Mouse (Mus musculus): Measurements from ENCODE around the gene Ppp1r16b. TPM values are rescaled to one million over a fixed set of nuclear protein-coding genes. Genes with fewer than 3 reads are reported as not detected.
"Not testable (repeated sequence)": the region's sequence is repeated elsewhere in the genome, so short reads cannot be mapped to it uniquely, and the experiment has no call there.

Ppp1r16b gene
- polyA plus RNA-seq, 1 experiment, result 3.7 TPM

- H3K27ac ChIP-seq (ENCODE audit: insufficient read depth, low read length), result no peak overlapping the region
- H3K4me1 ChIP-seq (ENCODE audit: control insufficient read depth, insufficient read depth, low read length), result no peaks in the 10 kb centered on the region
- H3K27me3 ChIP-seq (ENCODE audit: control insufficient read depth, insufficient read depth, low read length, poor library complexity, severe bottlenecking), result no peaks in the 10 kb centered on the region
- no peaks in the 10 kb centered on the region for H3K9me3 ChIP-seq (replicated peaks; ENCODE audit: control insufficient read depth, insufficient read depth, low read length, poor library complexity, severe bottlenecking)
- no peak overlapping the region for H3K4me3 ChIP-seq (ENCODE audit: low read depth, low read length)
- H3K9ac ChIP-seq (ENCODE audit: low read depth, poor library complexity, severe bottlenecking), result no peak overlapping the region
- no peaks in the 10 kb centered on the region for H3K36me3 ChIP-seq (ENCODE audit: control insufficient read depth, insufficient read depth, low read length, poor library complexity, severe bottlenecking)
- no peak for TF ChIP-seq EP300 (IDR thresholded peaks at IDR 0.05; ENCODE audit: insufficient read depth, low read depth, low read length)
- no peak for TF ChIP-seq CTCF (IDR thresholded peaks at IDR 0.05; ENCODE audit: low read depth, low read length)
- TF ChIP-seq POLR2A (IDR thresholded peaks at IDR 0.05; ENCODE audit: insufficient read depth, low read length), result no peak
Observed at GRCm38 (mm10) chr2:158733136-158733535, 67.9 kb downstream of the Ppp1r16b start.

GRCm38 (mm10) chr2:158733914-158734313, 68.7 kb downstream of the Ppp1r16b start:
- no peak for TF ChIP-seq EP300 (IDR thresholded peaks at IDR 0.05; ENCODE audit: insufficient read depth, low read depth, low read length)
- no peak for TF ChIP-seq CTCF (IDR thresholded peaks at IDR 0.05; ENCODE audit: low read depth, low read length)
- Histone ChIP-seq H3K4me3 (ENCODE audit: low read depth, low read length) (no peak overlapping the region), H3K36me3 (ENCODE audit: control insufficient read depth, insufficient read depth, low read length, poor library complexity, severe bottlenecking) (no peaks in the 10 kb centered on the region), H3K9me3 (replicated peaks; ENCODE audit: control insufficient read depth, insufficient read depth, low read length, poor library complexity, severe bottlenecking) (no peaks in the 10 kb centered on the region), H3K4me1 (ENCODE audit: control insufficient read depth, insufficient read depth, low read length) (no peaks in the 10 kb centered on the region), H3K27ac (ENCODE audit: insufficient read depth, low read length) (no peak overlapping the region), H3K9ac (ENCODE audit: low read depth, poor library complexity, severe bottlenecking) (no peak overlapping the region), H3K27me3 (ENCODE audit: control insufficient read depth, insufficient read depth, low read length, poor library complexity, severe bottlenecking) (no peaks in the 10 kb centered on the region)

GRCm38 (mm10) chr2:158734500-158735152, 69.4 kb downstream of the Ppp1r16b start:
- no peak overlapping the region for H3K4me3 ChIP-seq (ENCODE audit: low read depth, low read length)
- no peaks in the 10 kb centered on the region for H3K4me1 ChIP-seq (ENCODE audit: control insufficient read depth, insufficient read depth, low read length)
- H3K27me3 ChIP-seq (ENCODE audit: control insufficient read depth, insufficient read depth, low read length, poor library complexity, severe bottlenecking), result no peaks in the 10 kb centered on the region
- TF ChIP-seq POLR2A (IDR thresholded peaks at IDR 0.05; ENCODE audit: insufficient read depth, low read length), result no peak
- no peak for TF ChIP-seq EP300 (IDR thresholded peaks at IDR 0.05; ENCODE audit: insufficient read depth, low read depth, low read length)
- no peak for TF ChIP-seq CTCF (IDR thresholded peaks at IDR 0.05; ENCODE audit: low read depth, low read length)
- no peak overlapping the region for H3K9ac ChIP-seq (ENCODE audit: low read depth, poor library complexity, severe bottlenecking)
- H3K27ac ChIP-seq (ENCODE audit: insufficient read depth, low read length), result no peak overlapping the region
- no peaks in the 10 kb centered on the region for H3K9me3 ChIP-seq (replicated peaks; ENCODE audit: control insufficient read depth, insufficient read depth, low read length, poor library complexity, severe bottlenecking)
- no peaks in the 10 kb centered on the region for H3K36me3 ChIP-seq (ENCODE audit: control insufficient read depth, insufficient read depth, low read length, poor library complexity, severe bottlenecking)

GRCm38 (mm10) chr2:158735340-158735739, 70.1 kb downstream of the Ppp1r16b start:
- H3K27ac ChIP-seq (ENCODE audit: insufficient read depth, low read length), result no peak overlapping the region
- no peaks in the 10 kb centered on the region for H3K27me3 ChIP-seq (ENCODE audit: control insufficient read depth, insufficient read depth, low read length, poor library complexity, severe bottlenecking)
- TF ChIP-seq EP300 (IDR thresholded peaks at IDR 0.05; ENCODE audit: insufficient read depth, low read depth, low read length), result no peak
- no peak for TF ChIP-seq POLR2A (IDR thresholded peaks at IDR 0.05; ENCODE audit: insufficient read depth, low read length)
- TF ChIP-seq CTCF (IDR thresholded peaks at IDR 0.05; ENCODE audit: low read depth, low read length), result no peak
- no peaks in the 10 kb centered on the region for H3K9me3 ChIP-seq (replicated peaks; ENCODE audit: control insufficient read depth, insufficient read depth, low read length, poor library complexity, severe bottlenecking)
- no peak overlapping the region for H3K9ac ChIP-seq (ENCODE audit: low read depth, poor library complexity, severe bottlenecking)
- no peaks in the 10 kb centered on the region for H3K36me3 ChIP-seq (ENCODE audit: control insufficient read depth, insufficient read depth, low read length, poor library complexity, severe bottlenecking)
- no peak overlapping the region for H3K4me3 ChIP-seq (ENCODE audit: low read depth, low read length)
- H3K4me1 ChIP-seq (ENCODE audit: control insufficient read depth, insufficient read depth, low read length), result no peaks in the 10 kb centered on the region

GRCm38 (mm10) chr2:158736247-158736646, 71.0 kb downstream of the Ppp1r16b start:
- H3K9ac ChIP-seq (ENCODE audit: low read depth, poor library complexity, severe bottlenecking); H3K4me3 ChIP-seq (ENCODE audit: low read depth, low read length); H3K27ac ChIP-seq (ENCODE audit: insufficient read depth, low read length); H3K27me3 ChIP-seq (ENCODE audit: control insufficient read depth, insufficient read depth, low read length, poor library complexity, severe bottlenecking); H3K9me3 ChIP-seq (replicated peaks; ENCODE audit: control insufficient read depth, insufficient read depth, low read length, poor library complexity, severe bottlenecking); H3K36me3 ChIP-seq (ENCODE audit: control insufficient read depth, insufficient read depth, low read length, poor library complexity, severe bottlenecking); H3K4me1 ChIP-seq (ENCODE audit: control insufficient read depth, insufficient read depth, low read length): not testable (repeated sequence)

- H3K4me3 ChIP-seq (ENCODE audit: low read depth, low read length), result no peak overlapping the region
- no peak overlapping the region for H3K27ac ChIP-seq (ENCODE audit: insufficient read depth, low read length)
- no peaks in the 10 kb centered on the region for H3K9me3 ChIP-seq (replicated peaks; ENCODE audit: control insufficient read depth, insufficient read depth, low read length, poor library complexity, severe bottlenecking)
- H3K27me3 ChIP-seq (ENCODE audit: control insufficient read depth, insufficient read depth, low read length, poor library complexity, severe bottlenecking), result no peaks in the 10 kb centered on the region
- no peak for TF ChIP-seq POLR2A (IDR thresholded peaks at IDR 0.05; ENCODE audit: insufficient read depth, low read length)
- TF ChIP-seq CTCF (IDR thresholded peaks at IDR 0.05; ENCODE audit: low read depth, low read length), result no peak
- TF ChIP-seq EP300 (IDR thresholded peaks at IDR 0.05; ENCODE audit: insufficient read depth, low read depth, low read length), result no peak
- no peaks in the 10 kb centered on the region for H3K4me1 ChIP-seq (ENCODE audit: control insufficient read depth, insufficient read depth, low read length)
- H3K36me3 ChIP-seq (ENCODE audit: control insufficient read depth, insufficient read depth, low read length, poor library complexity, severe bottlenecking), result no peaks in the 10 kb centered on the region
- no peak overlapping the region for H3K9ac ChIP-seq (ENCODE audit: low read depth, poor library complexity, severe bottlenecking)
Observed at GRCm38 (mm10) chr2:158738591-158738990, 73.4 kb downstream of the Ppp1r16b start.

Measured in ES-Bruce4 (cell line).